Mouse (Mus musculus) bone marrow, adult 2 months (tissue): ENCODE results near the gene Trf. TPM values are rescaled to one million over a fixed set of nuclear protein-coding genes. Genes with fewer than 3 reads are reported as not detected.

Experiments
- H3K27ac ChIP-seq: fragments of 200-500 bp; 2 replicates; pipeline ENCODE4 v1.5.1; 2012; ENCODE audit warnings: low read depth, mild to moderate bottlenecking, control low read depth, inconsistent platforms, low read length; ENCODE audit not compliant: control insufficient read depth, poor library complexity, insufficient read depth
- H3K4me1 ChIP-seq: fragments of 200-500 bp; 2 replicates; pipeline ENCODE4 v1.6.1; 2011; ENCODE audit warnings: low read length; ENCODE audit not compliant: control insufficient read depth, insufficient read depth
- H3K4me3 ChIP-seq: fragments of 200-500 bp; replicated peaks from 2 replicates; pipeline ENCODE3; 2011; ENCODE audit warnings: mild to moderate bottlenecking, low read depth, low read length, control low read depth; ENCODE audit not compliant: control insufficient read depth
- CTCF ChIP-seq: fragments of 200-500 bp; IDR thresholded peaks from 2 replicates; pipeline ENCODE4 v1.5.1; 2011; ENCODE audit warnings: low read length, control low read depth; ENCODE audit not compliant: control insufficient read depth, insufficient read depth
- POLR2A ChIP-seq: fragments of 200-500 bp; IDR thresholded peaks from 2 replicates; pipeline ENCODE4 v1.6.1; 2011; ENCODE audit warnings: low read depth, mild to moderate bottlenecking, control low read depth, low read length, borderline replicate concordance; ENCODE audit not compliant: control insufficient read depth
- WGBS: fragments of 180-500 bp; shearing (Covaris S2); methylation state at CpG from one replicate; pipeline ENCODE4 v1.1.7; 2018; 5-methylcytosine and 5-hydroxymethylcytosine counted together
- polyA plus RNA-seq: library from polyadenylated mRNA; stranded (reverse); fragments of >200 nt; gene quantifications from 2 replicates; pipeline ENCODE4 v1.2.4, GENCODE M21; 2011; ENCODE audit warnings: low replicate concordance; ENCODE audit not compliant: missing spikeins, insufficient read depth, insufficient read length

Trf gene
- polyA plus RNA-seq, 1 experiment: 106 TPM

DNA sequence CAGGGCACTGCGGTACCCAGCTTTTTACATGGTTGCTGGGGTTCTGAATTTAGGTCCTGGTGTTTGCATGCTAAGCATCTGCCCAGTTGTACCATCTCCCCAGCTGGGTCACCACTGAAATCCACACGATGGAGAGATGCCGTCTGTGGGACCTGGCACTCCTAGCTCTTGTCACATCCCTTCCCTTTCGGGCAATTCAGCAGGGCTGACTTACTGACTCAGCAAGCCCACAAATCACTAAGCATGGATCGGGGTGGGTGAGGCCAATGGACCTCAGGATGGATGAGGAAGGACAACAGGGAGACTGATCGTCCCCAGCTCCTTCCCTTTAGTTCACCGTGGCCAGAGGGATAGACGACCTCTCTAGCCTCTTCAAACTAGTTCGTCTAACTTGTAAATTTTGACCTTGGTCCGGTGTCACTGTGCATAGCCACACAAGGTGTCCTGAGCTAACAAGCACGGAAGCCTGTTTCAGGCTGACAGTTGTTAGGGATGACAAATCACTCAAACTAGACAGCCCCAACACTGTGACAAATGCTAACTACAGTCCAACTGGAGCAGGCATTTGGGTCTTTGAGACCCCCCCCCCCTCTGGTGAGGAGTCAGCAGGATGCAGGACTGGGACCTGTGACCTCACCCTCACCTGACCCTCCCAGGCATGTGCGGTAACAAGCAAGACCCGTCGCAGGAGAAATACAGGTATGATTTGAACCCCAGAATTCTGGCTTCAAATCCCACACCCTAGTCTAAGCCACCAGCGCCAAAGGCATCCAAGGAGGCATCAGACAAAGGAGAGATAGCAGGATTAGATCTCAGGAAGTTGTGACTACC lies 992 bp downstream of the Trf start:
- Histone ChIP-seq H3K27ac (no peak overlapping the region), H3K4me1 (no peaks in the 10 kb centered on the region; the same call in 1 of the 2 replicates), H3K4me3 (peak overlapping the region; percentile 8)
- WGBS: 73% methylated on average over 15 of the region's 15 CpGs
- TF ChIP-seq POLR2A: no peak
- TF ChIP-seq CTCF: no peak

DNA sequence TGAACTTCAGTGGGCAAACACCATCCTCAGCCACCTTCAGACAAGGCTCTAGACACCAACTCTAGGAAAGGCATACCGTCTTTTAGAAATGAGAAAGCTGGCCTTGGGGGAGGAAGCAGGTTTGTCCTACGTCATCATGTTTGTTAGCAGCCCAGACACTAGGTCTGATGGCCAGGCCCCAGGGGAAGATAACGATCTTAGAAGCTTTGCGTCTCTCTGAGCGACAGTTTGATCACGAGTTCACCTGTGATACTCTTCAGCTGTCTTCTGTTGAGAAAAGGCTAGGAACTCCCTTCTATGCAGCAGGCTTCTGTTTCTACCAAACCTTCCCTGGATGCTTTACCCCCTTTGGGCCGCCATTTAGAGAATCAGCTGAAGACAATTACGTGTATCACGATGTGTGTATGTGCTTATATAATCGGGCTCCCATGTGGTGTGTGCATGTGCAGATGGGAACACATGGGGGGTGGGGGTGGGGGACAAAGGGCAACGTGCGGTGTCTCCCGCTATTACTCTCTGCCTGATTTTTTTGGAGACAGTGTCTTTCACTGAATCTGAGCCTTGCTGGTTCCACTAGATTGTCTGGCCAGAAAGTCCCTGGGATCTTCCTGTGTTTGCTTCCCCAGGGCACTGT lies 1.8 kb downstream of the Trf start:
- no peak overlapping the region for H3K4me3 ChIP-seq
- 72% methylated on average over 13 of the region's 13 CpGs for WGBS
- H3K4me1 ChIP-seq: no peaks in the 10 kb centered on the region; the same call in 1 of the 2 replicates
- no peak for TF ChIP-seq CTCF
- no peak overlapping the region for H3K27ac ChIP-seq

DNA sequence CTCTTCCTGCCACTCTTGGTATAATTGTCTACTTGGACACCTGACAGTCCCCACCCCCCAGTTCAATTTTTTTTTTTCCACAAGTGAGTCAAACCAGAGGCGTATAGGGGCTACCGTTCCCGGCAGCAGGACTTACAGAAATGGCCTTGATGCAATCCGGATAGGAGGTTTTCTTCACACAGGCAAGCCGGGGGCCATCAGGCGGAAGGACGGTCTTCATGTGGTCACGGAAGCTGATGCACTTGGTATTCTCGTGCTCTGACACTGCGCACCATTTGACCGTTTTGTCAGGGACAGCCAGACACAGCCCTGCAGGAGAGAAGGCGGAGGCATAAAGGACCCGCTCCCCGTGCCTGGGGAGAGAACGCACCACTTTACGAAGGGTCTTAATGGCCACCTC lies 2.5 kb downstream of the Trf start:
- TF ChIP-seq CTCF (no peak), POLR2A (no peak)
- 86% methylated on average over 16 of the region's 16 CpGs for WGBS
- Histone ChIP-seq H3K4me1 (no peaks in the 10 kb centered on the region; the same call in 1 of the 2 replicates), H3K4me3 (no peak overlapping the region), H3K27ac (no peak overlapping the region)

DNA sequence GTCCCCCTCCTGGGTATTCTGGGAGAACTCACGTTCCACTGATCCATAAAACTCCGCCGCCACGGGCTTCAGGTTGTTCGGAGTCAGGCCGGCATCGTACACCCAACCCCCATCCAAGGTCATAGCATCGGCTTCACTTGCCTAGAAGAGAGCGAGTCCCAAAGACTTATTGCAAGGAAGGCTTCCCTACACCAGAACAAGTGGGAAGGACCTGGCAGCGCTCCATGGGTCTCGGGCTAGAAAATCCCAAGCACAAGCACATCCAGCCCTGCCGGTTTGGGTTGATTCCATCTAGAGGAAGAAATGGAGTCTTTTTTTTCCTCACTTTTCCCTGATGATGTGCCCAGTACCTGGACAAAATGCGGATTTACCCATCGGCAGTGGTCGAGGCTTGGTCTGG lies 3.4 kb downstream of the Trf start:
- Histone ChIP-seq H3K4me1 (no peaks in the 10 kb centered on the region; the same call in 1 of the 2 replicates), H3K27ac (no peak overlapping the region), H3K4me3 (no peak overlapping the region)
- WGBS: 92% methylated on average over 15 of the region's 15 CpGs
- TF ChIP-seq POLR2A (no peak), CTCF (no peak)

DNA sequence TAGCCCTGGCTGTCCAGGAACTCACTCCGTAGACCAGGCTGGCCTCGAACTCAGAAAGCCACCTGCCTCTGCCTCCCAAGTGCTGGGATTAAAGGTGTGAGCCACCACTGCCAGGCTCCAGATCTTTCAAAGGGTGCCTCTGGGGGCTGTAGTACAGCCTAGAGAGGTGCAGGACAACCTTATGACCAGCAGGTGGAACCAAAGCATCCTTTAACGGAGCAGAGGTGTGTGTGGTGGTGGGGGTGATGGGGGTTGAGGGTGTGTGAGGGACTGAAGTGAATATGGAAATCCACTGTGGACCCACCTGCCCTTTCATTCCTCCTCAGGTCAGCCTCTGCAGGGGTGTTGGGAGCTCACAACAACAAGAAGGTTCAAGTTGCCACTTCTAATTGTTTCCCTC lies 4.8 kb downstream of the Trf start:
- Histone ChIP-seq H3K27ac (no peak overlapping the region), H3K4me3 (no peak overlapping the region), H3K4me1 (no peaks in the 10 kb centered on the region; the same call in 1 of the 2 replicates)
- 59% methylated on average over 3 of the region's 3 CpGs for WGBS
- TF ChIP-seq POLR2A (no peak), CTCF (peak; percentile 67)

DNA sequence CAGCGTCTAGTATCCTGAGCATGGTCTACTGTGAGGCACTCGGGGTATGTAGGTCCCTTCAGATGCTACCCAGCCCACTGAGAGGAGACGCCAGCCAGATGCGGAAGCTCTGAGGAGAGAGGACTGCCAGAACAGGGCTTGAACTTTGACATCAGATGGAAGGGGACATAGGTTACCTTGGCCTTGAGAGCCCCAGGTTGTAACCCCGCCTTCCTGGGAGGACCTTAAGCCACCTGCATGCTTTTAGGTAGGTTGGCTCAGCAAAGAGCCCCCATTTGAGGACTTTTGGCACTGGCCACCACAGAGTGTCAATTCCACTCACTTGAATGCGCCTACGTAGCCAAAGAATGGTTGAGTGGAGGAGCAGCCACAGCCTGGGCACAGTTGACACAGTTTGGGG lies 5.5 kb downstream of the Trf start:
- TF ChIP-seq POLR2A (no peak), CTCF (no peak)
- no peaks in the 10 kb centered on the region for H3K4me1 ChIP-seq
- 92% methylated on average over 7 of the region's 7 CpGs for WGBS
- H3K27ac ChIP-seq: no peak overlapping the region
- H3K4me3 ChIP-seq: no peak overlapping the region

DNA sequence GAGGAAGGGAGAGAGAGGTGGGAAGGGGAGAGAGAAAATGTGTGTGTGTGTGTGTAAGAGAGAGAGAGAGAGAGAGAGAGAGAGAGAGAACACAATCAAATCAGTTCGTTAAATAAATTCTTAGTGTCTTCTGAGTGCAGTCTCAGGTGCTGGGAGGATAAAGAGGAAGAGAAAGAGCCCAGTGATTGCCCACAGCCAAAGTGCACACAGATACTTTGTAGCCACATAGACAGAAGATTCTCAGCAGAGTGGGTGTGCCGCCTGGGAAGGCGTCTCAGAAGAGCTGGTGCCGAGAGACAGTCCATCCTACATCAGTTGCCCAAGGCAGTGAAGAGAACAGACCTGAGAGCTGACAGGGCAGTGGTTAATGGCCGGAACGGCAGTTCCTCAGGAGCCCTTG lies 16.0 kb downstream of the Trf start:
- 82% methylated on average over 6 of the region's 6 CpGs for WGBS

DNA sequence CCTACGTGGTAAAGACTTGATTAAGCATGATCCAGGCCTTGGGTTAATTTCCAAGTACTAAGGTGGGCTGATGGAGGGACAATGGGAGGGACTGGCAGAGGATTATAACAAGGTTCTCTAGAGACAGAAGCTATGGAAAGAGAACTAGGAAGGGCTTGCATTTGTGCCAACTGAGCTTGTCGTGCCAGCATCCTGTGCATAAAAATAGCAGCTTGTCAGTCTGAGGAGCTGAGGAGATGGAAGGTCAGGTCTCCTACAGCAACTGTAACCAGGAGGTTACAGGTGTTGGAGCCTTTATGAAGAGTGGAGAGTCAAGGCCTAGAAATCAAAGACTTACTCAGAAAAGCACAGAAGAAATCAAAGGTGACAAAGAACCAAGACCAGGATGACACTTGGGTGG lies 16.6 kb downstream of the Trf start:
- no peak overlapping the region for H3K27ac ChIP-seq
- WGBS: 50% methylated on average over 2 of the region's 2 CpGs
- H3K4me1 ChIP-seq: no peaks in the 10 kb centered on the region
- TF ChIP-seq POLR2A (no peak), CTCF (no peak)
- H3K4me3 ChIP-seq: no peak overlapping the region

More for the DNA sequence above, 16.0 kb downstream of the Trf start:
- H3K27ac ChIP-seq: no peak overlapping the region
- TF ChIP-seq POLR2A (no peak), CTCF (no peak)
- no peak overlapping the region for H3K4me3 ChIP-seq
- no peaks in the 10 kb centered on the region for H3K4me1 ChIP-seq
